Mouse (Mus musculus): ENCODE measurements around the gene 4932438A13Rik.

GRCm38 (mm10) chr3:36863427-36863826 is 523 bp downstream of the 4932438A13Rik start:
- TF ChIP-seq CTCF (conservative IDR thresholded peaks at IDR 0.05 in 1 of 2, IDR thresholded peaks at IDR 0.05 in 1 of 2; ENCODE audit: low read depth in 2 of 2, low read length in 2 of 2): no peak
- no peak for TF ChIP-seq ZMIZ1 (IDR thresholded peaks at IDR 0.05; ENCODE audit: low read depth, low read length)
- TF ChIP-seq RCOR1 (conservative IDR thresholded peaks at IDR 0.05; ENCODE audit: low read depth, low read length): no peak
- no peak for TF ChIP-seq MYC (IDR thresholded peaks at IDR 0.05; ENCODE audit: low read depth, low read length)
- no peak for TF ChIP-seq CHD2 (IDR thresholded peaks at IDR 0.05; ENCODE audit: low read length)
- no peak for TF ChIP-seq EP300 (IDR thresholded peaks at IDR 0.05; ENCODE audit: low read length)
- TF ChIP-seq RAD21 (IDR thresholded peaks at IDR 0.05; ENCODE audit: low read depth, low read length): no peak
- no peak for TF ChIP-seq ZNF384 (IDR thresholded peaks at IDR 0.05; ENCODE audit: low read depth, low read length)

Data from CH12.LX (cell line).